Mouse (Mus musculus) hindbrain, postnatal 0 days (tissue): ENCODE measurements around the gene Dync1li2. TPM values are rescaled to one million over a fixed set of nuclear protein-coding genes. Genes with fewer than 3 reads are reported as not detected.

Experiments
- ATAC-seq: fragments of 200-750 bp; cut with Nextera tagmentation; 2 replicates; pipeline ENCODE4 v1.8.0; 2017; ENCODE audit warnings: mild to moderate bottlenecking, moderate TSS enrichment, moderate library complexity
- DNase-seq: peaks from one replicate; pipeline ENCODE4 v3.0.0-alpha.2; 2015; ENCODE audit warnings: low spot score
- H3K27ac ChIP-seq: fragments of 300-500 bp; sonication (generic); 2 replicates; pipeline ENCODE4 v1.5.1; 2014; ENCODE audit warnings: mild to moderate bottlenecking
- H3K27me3 ChIP-seq: fragments of 300-500 bp; sonication (generic); 2 replicates; pipeline ENCODE4 v1.6.1; 2014; ENCODE audit warnings: low read length, mixed read lengths; ENCODE audit not compliant: insufficient read depth
- H3K36me3 ChIP-seq: fragments of 300-500 bp; sonication (generic); 2 replicates; pipeline ENCODE4 v1.6.1; 2014; ENCODE audit warnings: low read length, mixed read lengths; ENCODE audit not compliant: insufficient read depth
- H3K4me1 ChIP-seq: fragments of 300-500 bp; sonication (generic); 2 replicates; pipeline ENCODE4 v1.6.1; 2014; ENCODE audit warnings: antibody characterized with exemption, low read length, mixed read lengths; ENCODE audit not compliant: insufficient read depth
- H3K4me2 ChIP-seq: fragments of 300-500 bp; sonication (generic); 2 replicates; pipeline ENCODE4 v1.6.1; 2014; ENCODE audit warnings: low read depth, mild to moderate bottlenecking, low read length, moderate library complexity, mixed read lengths
- H3K4me3 ChIP-seq: fragments of 300-500 bp; sonication (generic); 2 replicates; pipeline ENCODE4 v1.5.1; 2014; ENCODE audit warnings: low read length
- H3K9ac ChIP-seq: fragments of 300-500 bp; sonication (generic); replicated peaks from 2 replicates; pipeline ENCODE4 v1.6.1; 2014; ENCODE audit warnings: mild to moderate bottlenecking, low read length, moderate library complexity, mixed read lengths
- H3K9me3 ChIP-seq: fragments of 300-500 bp; sonication (generic); 2 replicates; pipeline ENCODE4 v1.6.1; 2016; ENCODE audit warnings: low read length, mixed read lengths
- CTCF ChIP-seq: IDR thresholded peaks from 2 replicates; pipeline ENCODE4 v1.5.1; 2016; ENCODE audit warnings: antibody characterized with exemption, control low read depth, low read depth
- WGBS: fragments of 180-500 bp; shearing (Covaris S2); extraction: QIAGEN DNeasy Blood & Tissue Kit; methylation state at CpG from one replicate; pipeline ENCODE4 v1.1.7; 2014; 5-methylcytosine and 5-hydroxymethylcytosine counted together
- polyA plus RNA-seq: library from polyadenylated mRNA; unstranded; fragments of >200 nt; fragmentation: Nextera tagmentation; extraction: Ambion mirVana; gene quantifications from 2 replicates; pipeline ENCODE4 v1.2.1, GENCODE M21; 2015
- total RNA-seq: library from RNA; depleted of rRNA; stranded (reverse); fragments of >200 nt; gene quantifications from 2 replicates; pipeline ENCODE4 v1.2.3, GENCODE M21; 2014

The Dync1li2 gene
- total and polyA plus RNA-seq, 2 experiments from 2014 or later, result 59.0 to 71.1 TPM

GRCm38 (mm10) chr8:104445248-104445647 lies 2.4 kb upstream of the Dync1li2 start:
- Histone ChIP-seq H3K4me3 (no peak overlapping the region), H3K4me2 (no peak overlapping the region), H3K4me1 (peaks cover 14% of the 10 kb centered on the region), H3K36me3 (peaks cover 4% of the 10 kb centered on the region; the same call in 1 of the 2 replicates), H3K27me3 (no peaks in the 10 kb centered on the region), H3K27ac (no peak overlapping the region), H3K9ac (no peak overlapping the region), H3K9me3 (no peaks in the 10 kb centered on the region)
- WGBS, result 60% methylated on average over 6 of the region's 6 CpGs
- no peak for ATAC-seq
- TF ChIP-seq CTCF, result no peak
- no peak for DNase-seq

- Histone ChIP-seq H3K27ac (peak overlapping the region; percentile 90; the same call in 1 of the 2 replicates), H3K9ac (peak overlapping the region; percentile 95; the same call in 1 of the 2 replicates), H3K9me3 (no peaks in the 10 kb centered on the region), H3K4me3 (peak overlapping the region; percentile 95), H3K27me3 (no peaks in the 10 kb centered on the region), H3K4me2 (peak overlapping the region; percentile 86), H3K36me3 (peaks cover 25% of the 10 kb centered on the region), H3K4me1 (peaks cover 14% of the 10 kb centered on the region)
- 65% methylated on average over 7 of the region's 7 CpGs for WGBS
- peak; percentile 18 for ATAC-seq
- no peak for TF ChIP-seq CTCF
- DNase-seq, result no peak
These were observed 355 bp upstream of the Dync1li2 start for GRCm38 (mm10) chr8:104443125-104443679.

GRCm38 (mm10) chr8:104441613-104442012 lies 1.2 kb downstream of the Dync1li2 start:
- no peak for TF ChIP-seq CTCF
- Histone ChIP-seq H3K27ac (peak overlapping the region; percentile 90; the same call in 1 of the 2 replicates), H3K27me3 (no peaks in the 10 kb centered on the region), H3K36me3 (peaks cover 37% of the 10 kb centered on the region), H3K9ac (peak overlapping the region; percentile 95), H3K4me1 (peaks cover 14% of the 10 kb centered on the region), H3K9me3 (no peaks in the 10 kb centered on the region), H3K4me3 (peak overlapping the region; percentile 95), H3K4me2 (peak overlapping the region; percentile 86)
- no peak for ATAC-seq
- DNase-seq, result peak; percentile 16
- 41% methylated on average over 7 of the region's 7 CpGs for WGBS

- Histone ChIP-seq H3K9ac (no peak overlapping the region), H3K9me3 (no peaks in the 10 kb centered on the region), H3K27me3 (no peaks in the 10 kb centered on the region), H3K27ac (no peak overlapping the region), H3K4me1 (peaks cover 20% of the 10 kb centered on the region), H3K36me3 (peaks cover 44% of the 10 kb centered on the region), H3K4me2 (no peak overlapping the region), H3K4me3 (no peak overlapping the region)
- no peak for TF ChIP-seq CTCF
- WGBS, result 97% methylated on average over 8 of the region's 8 CpGs
- ATAC-seq (no peak), DNase-seq (no peak)
These were observed 3.4 kb downstream of the Dync1li2 start for GRCm38 (mm10) chr8:104439461-104439860.

- no peak overlapping the region for H3K4me3 ChIP-seq
- no peak overlapping the region for H3K27ac ChIP-seq
- 92% methylated on average over 13 of the region's 13 CpGs for WGBS
- no peaks in the 10 kb centered on the region for H3K27me3 ChIP-seq
- peaks cover 50% of the 10 kb centered on the region for H3K36me3 ChIP-seq
- DNase-seq (no peak), ATAC-seq (no peak)
- H3K4me2 ChIP-seq, result no peak overlapping the region
- H3K9ac ChIP-seq, result no peak overlapping the region
- peaks cover 20% of the 10 kb centered on the region for H3K4me1 ChIP-seq
- no peak for TF ChIP-seq CTCF
- H3K9me3 ChIP-seq, result no peaks in the 10 kb centered on the region
These were observed 5.2 kb downstream of the Dync1li2 start for GRCm38 (mm10) chr8:104437494-104438135.

- no peaks in the 10 kb centered on the region for H3K9me3 ChIP-seq
- H3K36me3 ChIP-seq, result peaks cover 57% of the 10 kb centered on the region
- H3K27ac ChIP-seq, result peak overlapping the region; percentile 71
- H3K4me1 ChIP-seq, result peaks cover 16% of the 10 kb centered on the region
- ATAC-seq, result no peak
- H3K27me3 ChIP-seq, result no peaks in the 10 kb centered on the region
- DNase-seq, result no peak
- no peak overlapping the region for H3K4me2 ChIP-seq
- H3K9ac ChIP-seq, result no peak overlapping the region
- 87% methylated on average over 4 of the region's 4 CpGs for WGBS
- no peak overlapping the region for H3K4me3 ChIP-seq
- TF ChIP-seq CTCF, result no peak
These were observed 6.3 kb downstream of the Dync1li2 start for GRCm38 (mm10) chr8:104436591-104436990.

- Histone ChIP-seq H3K4me1 (peaks cover 11% of the 10 kb centered on the region), H3K9ac (no peak overlapping the region), H3K4me3 (no peak overlapping the region), H3K27ac (peak overlapping the region; percentile 71), H3K36me3 (peaks cover 62% of the 10 kb centered on the region), H3K4me2 (peak overlapping the region; percentile 30; the same call in 1 of the 2 replicates), H3K27me3 (no peaks in the 10 kb centered on the region), H3K9me3 (no peaks in the 10 kb centered on the region)
- ATAC-seq, result peak; percentile 96
- peak; percentile 97 for DNase-seq
- WGBS, result 22% methylated on average over 12 of the region's 12 CpGs
- no peak for TF ChIP-seq CTCF
These were observed 6.8 kb downstream of the Dync1li2 start for GRCm38 (mm10) chr8:104436038-104436437.
